Mouse (Mus musculus): ENCODE measurements around the gene Narfl.

The Narfl gene

GRCm38 (mm10) chr17:25828712-25829557, 55.4 kb downstream of the Narfl start, which contains the start of gene Jmjd8:
TSS of gene Jmjd8 (plus strand) at chr17:25828867.
- peak; percentile 61 for DNase-seq (ENCODE audit: extremely low read depth, insufficient read length, low spot score)

GRCm38 (mm10) chr17:25829558-25830017, 56.0 kb downstream of the Narfl start:
- no peak for DNase-seq (ENCODE audit: extremely low read depth, insufficient read length, low spot score)

GRCm38 (mm10) chr17:25830200-25830753, 56.7 kb downstream of the Narfl start:
- DNase-seq (ENCODE audit: extremely low read depth, insufficient read length, low spot score): no peak

- DNase-seq (ENCODE audit: extremely low read depth, insufficient read length, low spot score): no peak
These were observed 57.3 kb downstream of the Narfl start for GRCm38 (mm10) chr17:25830806-25831431.

GRCm38 (mm10) chr17:25831451-25832281, 58.1 kb downstream of the Narfl start:
- DNase-seq (ENCODE audit: extremely low read depth, insufficient read length, low spot score): no peak

GRCm38 (mm10) chr17:25832436-25833290, 59.1 kb downstream of the Narfl start:
- peak; percentile 100 for DNase-seq (ENCODE audit: extremely low read depth, insufficient read length, low spot score)
